Mouse (Mus musculus) kidney, embryonic 15.5 days (tissue): ENCODE measurements around the gene Slc48a1. TPM values are rescaled to one million over a fixed set of nuclear protein-coding genes. Genes with fewer than 3 reads are reported as not detected.
A peak's percentile ranks its signal among the peaks of the same experiment; 100 is the strongest.

Source experiments
- ATAC-seq: fragments of 200-750 bp; cut with Nextera tagmentation; replicated peaks from 2 replicates; pipeline ENCODE4 v1.8.0; 2017; ENCODE audit warnings: moderate TSS enrichment; ENCODE audit not compliant: low FRiP score
- H3K27ac ChIP-seq: fragments of 300-500 bp; sonication (generic); 2 replicates; pipeline ENCODE4 v1.5.1; 2015; ENCODE audit warnings: mild to moderate bottlenecking, inconsistent platforms
- H3K27me3 ChIP-seq: fragments of 300-500 bp; sonication (generic); 2 replicates; pipeline ENCODE4 v1.6.1; 2015; ENCODE audit warnings: inconsistent platforms
- H3K36me3 ChIP-seq: fragments of 300-500 bp; sonication (generic); 2 replicates; pipeline ENCODE4 v1.6.1; 2015; ENCODE audit warnings: inconsistent platforms
- H3K4me1 ChIP-seq: fragments of 300-500 bp; sonication (generic); 2 replicates; pipeline ENCODE4 v1.6.1; 2015; ENCODE audit warnings: inconsistent platforms
- H3K4me2 ChIP-seq: fragments of 300-500 bp; sonication (generic); 2 replicates; pipeline ENCODE4 v1.6.1; 2015; ENCODE audit warnings: moderate library complexity, mild to moderate bottlenecking, inconsistent platforms
- H3K4me3 ChIP-seq: fragments of 300-500 bp; sonication (generic); replicated peaks from 2 replicates; pipeline ENCODE4 v1.5.1; 2015; ENCODE audit warnings: mild to moderate bottlenecking, inconsistent platforms
- H3K9ac ChIP-seq: fragments of 300-500 bp; sonication (generic); 2 replicates; pipeline ENCODE4 v1.6.1; 2015; ENCODE audit warnings: mild to moderate bottlenecking, inconsistent platforms
- H3K9me3 ChIP-seq: fragments of 300-500 bp; sonication (generic); replicated peaks from 2 replicates; pipeline ENCODE4 v1.6.1; 2016; ENCODE audit warnings: inconsistent platforms
- WGBS: fragments of 180-500 bp; shearing (Covaris S2); methylation state at CpG from one replicate; pipeline ENCODE4 v1.1.7; 2015; ENCODE audit warnings: mixed read lengths; 5-methylcytosine and 5-hydroxymethylcytosine counted together
- polyA plus RNA-seq: library from polyadenylated mRNA; unstranded; fragments of >200 nt; fragmentation: Nextera tagmentation; extraction: Ambion mirVana; gene quantifications from 2 replicates; pipeline ENCODE4 v1.2.1, GENCODE M21; 2015

Gene Slc48a1
- polyA plus RNA-seq, 1 experiment from 2014 or later, result 58.8 TPM

GRCm38 (mm10) chr15:97824042-97824441, 45.7 kb downstream of the Slc48a1 start:
- no peak for ATAC-seq
- H3K27ac ChIP-seq, result peak overlapping the region; percentile 88
- H3K36me3 ChIP-seq, result peaks cover 12% of the 10 kb centered on the region
- H3K9me3 ChIP-seq, result no peaks in the 10 kb centered on the region
- H3K4me3 ChIP-seq, result no peak overlapping the region
- peaks cover 91% of the 10 kb centered on the region for H3K4me1 ChIP-seq
- no peaks in the 10 kb centered on the region for H3K27me3 ChIP-seq
- 81% methylated on average over 6 of the region's 6 CpGs for WGBS
- H3K9ac ChIP-seq, result no peak overlapping the region
- H3K4me2 ChIP-seq, result no peak overlapping the region

DNA sequence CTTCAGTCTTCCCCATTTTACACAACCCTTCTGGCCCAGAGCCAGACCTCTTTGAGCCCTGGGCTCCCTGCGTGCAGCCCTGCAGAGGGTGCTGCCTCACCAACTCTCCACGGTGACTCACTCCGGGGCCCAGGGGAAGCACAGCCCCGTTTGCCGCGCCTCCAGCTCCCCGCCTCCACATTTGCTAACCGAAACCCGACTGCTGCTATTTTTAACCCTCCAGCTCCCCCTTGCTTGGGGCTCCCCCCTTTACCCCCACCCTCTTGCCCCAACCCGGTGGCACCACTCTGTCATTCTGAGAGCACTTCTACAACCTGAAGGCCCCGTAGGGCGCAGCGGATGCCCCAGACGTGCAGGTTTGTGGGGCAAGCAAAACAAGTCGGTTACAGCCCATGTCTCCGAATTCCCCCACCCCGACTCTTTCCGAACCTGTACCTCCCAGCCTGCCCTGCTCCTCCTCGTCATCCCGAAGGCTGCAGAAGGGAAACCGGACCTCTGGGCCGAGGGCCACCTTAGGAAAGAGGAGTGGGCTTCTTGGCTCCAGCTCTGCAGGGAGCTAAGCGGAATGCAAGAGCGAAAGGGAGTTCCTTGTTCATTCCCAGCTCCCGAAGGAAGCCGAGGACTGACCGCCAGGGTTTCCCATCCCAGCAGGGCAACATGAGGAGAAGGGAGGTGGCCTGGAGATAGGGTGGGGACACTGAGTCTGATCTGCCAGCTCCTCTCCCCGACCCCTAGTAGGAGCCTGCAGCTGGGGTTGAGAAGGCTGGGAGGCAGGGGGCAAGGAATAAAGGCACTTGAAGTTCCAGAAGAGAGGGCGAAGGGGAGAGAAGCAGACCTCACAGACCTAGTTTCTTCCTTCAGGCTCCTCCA, 47.0 kb downstream of the Slc48a1 start:
- WGBS, result 8% methylated on average over 29 of the region's 29 CpGs
- ATAC-seq, result peak; percentile 66
- peaks cover 12% of the 10 kb centered on the region for H3K36me3 ChIP-seq
- no peaks in the 10 kb centered on the region for H3K9me3 ChIP-seq
- peak overlapping the region; percentile 50 for H3K9ac ChIP-seq
- H3K4me1 ChIP-seq, result peaks cover 96% of the 10 kb centered on the region
- peak overlapping the region; percentile 66 for H3K4me2 ChIP-seq
- peak overlapping the region; percentile 88 for H3K27ac ChIP-seq
- H3K4me3 ChIP-seq, result peak overlapping the region; percentile 40
- H3K27me3 ChIP-seq, result no peaks in the 10 kb centered on the region

DNA sequence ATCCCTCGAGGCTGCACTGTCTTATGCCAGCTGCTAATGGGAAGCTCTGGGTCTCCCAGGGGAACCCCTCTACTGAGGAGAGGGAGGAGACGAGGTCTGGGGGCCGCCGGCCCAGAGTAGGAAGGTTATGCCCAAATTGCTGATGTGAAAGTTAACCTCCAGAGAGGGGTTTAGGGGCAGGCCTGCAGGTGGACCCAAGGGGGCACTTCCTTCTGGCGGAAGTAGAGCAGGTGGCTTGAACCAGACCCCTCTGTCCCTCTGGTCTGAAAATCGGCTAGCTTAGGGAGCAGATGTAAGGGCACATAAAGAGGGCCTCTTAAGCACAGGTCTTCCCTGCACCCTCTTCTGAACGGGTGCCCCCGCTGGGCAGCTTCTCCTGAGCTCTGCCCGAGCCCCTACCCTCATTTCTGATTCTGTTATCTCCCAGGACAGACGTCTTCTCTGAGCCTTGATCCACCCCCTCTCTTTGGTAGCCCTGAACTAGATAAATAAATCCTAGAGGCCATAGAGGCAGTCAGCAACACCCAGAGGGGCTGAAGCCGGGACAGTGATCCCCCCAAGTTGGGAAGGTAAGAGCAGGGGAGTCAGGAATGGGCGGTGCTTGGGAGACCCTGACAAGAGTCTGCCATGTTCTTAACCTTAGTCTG, 47.7 kb downstream of the Slc48a1 start:
- no peaks in the 10 kb centered on the region for H3K27me3 ChIP-seq
- H3K4me3 ChIP-seq, result peak overlapping the region; percentile 40
- ATAC-seq, result no peak
- 51% methylated on average over 12 of the region's 12 CpGs for WGBS
- H3K4me2 ChIP-seq, result peak overlapping the region; percentile 66
- H3K27ac ChIP-seq, result peak overlapping the region; percentile 88
- peaks cover 94% of the 10 kb centered on the region for H3K4me1 ChIP-seq
- H3K9me3 ChIP-seq, result no peaks in the 10 kb centered on the region
- H3K9ac ChIP-seq, result peak overlapping the region; percentile 50; the same call in 1 of the 2 replicates
- H3K36me3 ChIP-seq, result peaks cover 7% of the 10 kb centered on the region

DNA sequence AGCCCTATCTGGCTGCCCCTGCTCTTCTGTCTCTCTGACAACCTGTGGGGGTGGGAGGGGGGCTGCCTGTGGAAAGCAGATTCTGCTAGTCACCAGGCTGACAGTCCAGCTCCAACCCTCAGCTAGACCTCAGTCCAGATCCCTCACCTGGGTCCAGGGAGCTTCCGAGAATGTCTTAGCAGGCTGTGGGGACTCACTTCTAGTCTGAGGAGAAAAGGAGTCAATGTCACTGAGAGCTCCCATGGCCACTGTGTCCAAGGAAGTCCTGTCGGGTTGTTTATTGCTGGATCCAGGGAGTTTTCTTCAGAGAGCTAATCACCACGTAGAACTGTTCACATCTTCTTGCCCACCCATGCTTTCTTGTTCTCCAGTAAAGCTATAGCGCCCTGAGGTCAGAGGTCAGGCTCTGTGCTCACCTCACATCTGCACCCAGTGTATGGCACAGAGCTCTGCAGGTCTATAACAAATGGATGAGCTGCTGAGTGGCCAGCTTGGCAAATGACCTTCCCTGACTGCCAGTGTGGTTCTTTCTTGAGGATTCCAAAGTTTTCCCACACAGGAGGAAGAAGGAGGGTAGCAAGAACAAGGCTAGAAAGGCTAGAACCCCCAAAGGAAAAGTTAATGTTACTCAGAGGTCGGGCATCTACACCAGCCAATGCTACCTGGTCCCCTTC, 48.4 kb downstream of the Slc48a1 start:
- H3K36me3 ChIP-seq, result peaks cover 7% of the 10 kb centered on the region

DNA sequence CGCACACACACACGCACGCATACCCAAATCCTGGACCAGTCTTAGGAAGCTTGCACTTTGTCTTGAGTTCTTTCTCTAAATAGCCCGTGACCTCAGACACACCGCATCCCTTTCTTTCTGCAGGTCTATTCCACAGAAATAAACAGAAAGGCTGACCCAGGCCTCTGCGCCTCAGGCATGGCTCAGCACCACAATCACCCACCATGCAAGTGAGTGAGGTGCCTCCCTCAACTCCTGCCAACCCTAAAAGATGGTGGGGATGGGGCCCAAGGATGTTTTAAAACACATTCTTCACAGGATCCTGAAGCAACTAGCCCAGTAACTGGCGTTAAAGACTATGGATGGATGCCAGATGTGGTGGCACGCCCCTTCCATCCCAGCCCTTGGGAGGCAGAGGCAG, 49.1 kb downstream of the Slc48a1 start:
- no peaks in the 10 kb centered on the region for H3K9me3 ChIP-seq
- peaks cover 90% of the 10 kb centered on the region for H3K4me1 ChIP-seq
- H3K36me3 ChIP-seq, result peaks cover 7% of the 10 kb centered on the region
- H3K27me3 ChIP-seq, result no peaks in the 10 kb centered on the region
- 90% methylated on average over 8 of the region's 8 CpGs for WGBS
- H3K27ac ChIP-seq, result no peak overlapping the region
- no peak overlapping the region for H3K4me3 ChIP-seq
- no peak overlapping the region for H3K9ac ChIP-seq
- no peak overlapping the region for H3K4me2 ChIP-seq
- ATAC-seq, result no peak

More for the DNA sequence above, 48.4 kb downstream of the Slc48a1 start:
- peaks cover 90% of the 10 kb centered on the region for H3K4me1 ChIP-seq
- ATAC-seq, result no peak
- H3K9ac ChIP-seq, result no peak overlapping the region
- H3K9me3 ChIP-seq, result no peaks in the 10 kb centered on the region
- WGBS, result 65% methylated on average over 5 of the region's 5 CpGs
- H3K4me3 ChIP-seq, result no peak overlapping the region
- 0 out of 2 replicates have a peak overlapping the region, but pooled peaks have one; percentile 88 for H3K27ac ChIP-seq
- no peak overlapping the region for H3K4me2 ChIP-seq
- H3K27me3 ChIP-seq, result no peaks in the 10 kb centered on the region

GRCm38 (mm10) chr15:97828221-97828842, 50.0 kb downstream of the Slc48a1 start:
- WGBS, result 58% methylated on average over 6 of the region's 6 CpGs
- H3K4me3 ChIP-seq, result peak overlapping the region; percentile 88

DNA sequence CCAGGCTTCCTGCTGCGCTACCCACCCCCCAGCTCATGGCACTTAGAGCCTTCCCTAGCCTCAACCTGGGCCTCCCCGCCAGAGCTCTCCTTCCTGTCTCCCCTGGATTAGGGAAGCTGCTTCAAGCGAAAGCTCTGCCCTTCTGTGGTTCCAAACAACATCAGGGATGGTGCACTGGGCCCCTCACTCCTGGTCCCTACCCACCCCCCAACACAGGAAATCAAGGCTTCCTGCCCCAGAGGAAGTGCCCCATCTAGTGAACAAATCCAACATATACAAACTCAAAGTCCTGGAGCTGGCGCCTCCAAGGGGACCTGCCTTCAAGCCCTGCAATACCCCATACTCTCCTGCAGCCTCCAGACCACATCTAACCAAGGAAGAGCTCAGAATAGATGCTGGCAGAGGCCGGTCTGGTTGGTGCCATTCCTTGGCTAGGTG, 50.6 kb downstream of the Slc48a1 start:
- H3K27me3 ChIP-seq, result no peaks in the 10 kb centered on the region
- peaks cover 4% of the 10 kb centered on the region for H3K36me3 ChIP-seq
- peak overlapping the region; percentile 88 for H3K4me3 ChIP-seq
- H3K27ac ChIP-seq, result peak overlapping the region; percentile 97
- H3K4me2 ChIP-seq, result peak overlapping the region; percentile 87
- ATAC-seq, result no peak
- no peak overlapping the region for H3K9ac ChIP-seq
- peaks cover 89% of the 10 kb centered on the region for H3K4me1 ChIP-seq
- 60% methylated on average over 5 of the region's 5 CpGs for WGBS
- no peaks in the 10 kb centered on the region for H3K9me3 ChIP-seq

More at GRCm38 (mm10) chr15:97828221-97828842, 50.0 kb downstream of the Slc48a1 start:
- peak overlapping the region; percentile 97 for H3K27ac ChIP-seq
- H3K36me3 ChIP-seq, result peaks cover 7% of the 10 kb centered on the region
- ATAC-seq, result no peak
- H3K9ac ChIP-seq, result 0 out of 2 replicates have a peak overlapping the region, but pooled peaks have one; percentile 21
- H3K9me3 ChIP-seq, result no peaks in the 10 kb centered on the region
- H3K4me2 ChIP-seq, result peak overlapping the region; percentile 87
- peaks cover 90% of the 10 kb centered on the region for H3K4me1 ChIP-seq
- H3K27me3 ChIP-seq, result no peaks in the 10 kb centered on the region

DNA sequence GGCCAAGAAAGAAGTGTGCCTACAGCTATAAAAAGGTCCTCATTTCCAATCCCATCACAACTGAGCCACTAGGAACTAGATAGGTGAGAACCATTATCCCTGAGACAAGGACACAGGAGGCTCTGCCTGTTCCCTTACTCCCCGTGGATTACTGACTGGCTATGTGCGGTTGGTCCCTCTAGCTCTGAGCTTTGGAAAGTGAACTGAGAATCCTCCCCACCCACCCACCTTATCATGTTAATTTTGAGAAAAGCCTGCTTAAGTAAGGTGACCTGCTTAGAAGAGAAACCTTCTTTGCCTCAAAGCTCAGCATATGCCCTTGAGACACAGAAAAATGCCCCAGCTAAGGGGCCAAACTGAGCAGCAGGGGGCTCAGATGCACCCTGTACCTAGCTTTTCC, 51.1 kb downstream of the Slc48a1 start:
- Histone ChIP-seq H3K9me3 (no peaks in the 10 kb centered on the region), H3K4me2 (peak overlapping the region; percentile 87), H3K4me1 (peaks cover 84% of the 10 kb centered on the region), H3K36me3 (no peaks in the 10 kb centered on the region), H3K9ac (no peak overlapping the region; the same call in 1 of the 2 replicates), H3K27ac (peak overlapping the region; percentile 97), H3K27me3 (no peaks in the 10 kb centered on the region), H3K4me3 (peak overlapping the region; percentile 88)
- 31% methylated on average over 2 of the region's 2 CpGs for WGBS
- no peak for ATAC-seq

DNA sequence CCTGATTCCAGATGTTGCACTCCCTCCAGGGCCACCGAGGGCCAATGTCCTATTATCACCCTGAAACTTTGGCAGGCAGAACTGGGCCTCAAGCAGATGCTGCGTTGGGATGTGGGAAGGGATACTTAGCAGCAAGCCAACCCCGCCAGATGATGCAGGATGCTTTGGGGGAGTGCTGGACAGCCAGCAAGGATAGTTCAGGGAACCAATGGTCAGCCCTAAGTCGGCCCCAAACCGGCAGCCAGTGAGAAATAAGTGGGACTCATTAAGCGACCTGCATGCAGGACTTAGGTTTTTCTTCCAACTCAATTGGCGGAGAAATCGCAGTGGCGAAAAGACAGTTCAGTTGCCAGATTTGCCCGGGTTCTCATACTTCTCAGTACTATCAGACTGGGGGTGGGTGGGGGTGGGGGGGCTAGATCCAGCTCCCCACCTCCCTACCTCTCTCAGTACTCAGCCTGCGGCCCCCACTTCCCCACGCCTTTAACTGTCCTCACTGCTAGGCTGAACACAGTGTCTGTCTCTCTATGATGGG, 52.0 kb downstream of the Slc48a1 start:
- peak overlapping the region; percentile 87 for H3K4me2 ChIP-seq
- H3K36me3 ChIP-seq, result no peaks in the 10 kb centered on the region
- no peaks in the 10 kb centered on the region for H3K9me3 ChIP-seq
- H3K9ac ChIP-seq, result peak overlapping the region; percentile 97
- 11% methylated on average over 12 of the region's 12 CpGs for WGBS
- H3K27me3 ChIP-seq, result no peaks in the 10 kb centered on the region
- peaks cover 75% of the 10 kb centered on the region for H3K4me1 ChIP-seq
- peak overlapping the region; percentile 97 for H3K27ac ChIP-seq
- ATAC-seq, result no peak
- peak overlapping the region; percentile 88 for H3K4me3 ChIP-seq

DNA sequence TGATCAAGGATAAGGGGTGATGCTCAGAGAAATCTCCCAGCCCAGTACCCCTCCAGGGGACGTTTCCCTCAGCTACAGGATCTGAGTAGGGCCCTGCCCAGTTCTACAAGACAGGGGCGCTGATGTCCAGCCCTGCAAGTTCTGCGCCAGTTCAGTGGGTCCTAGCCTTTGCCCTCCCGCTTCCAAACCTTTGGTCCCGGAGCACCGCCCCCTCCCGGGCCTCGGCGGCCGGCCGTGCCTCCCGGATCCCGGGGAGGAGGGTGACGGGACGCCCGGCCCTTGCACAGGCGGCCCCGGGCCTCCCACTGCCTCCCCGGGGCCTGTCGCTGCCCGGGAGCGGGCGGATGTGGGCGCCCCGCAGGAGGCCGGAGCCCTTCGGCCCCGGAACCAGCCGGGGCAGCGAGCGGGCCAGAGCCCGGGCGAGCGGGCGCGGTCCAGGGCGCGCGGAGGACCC, 52.5 kb downstream of the Slc48a1 start:
- under 1% methylated on average over 29 of the region's 39 CpGs for WGBS
- Histone ChIP-seq H3K4me2 (peak overlapping the region; percentile 87), H3K27ac (peak overlapping the region; percentile 97), H3K4me1 (peaks cover 70% of the 10 kb centered on the region), H3K36me3 (no peaks in the 10 kb centered on the region), H3K9ac (peak overlapping the region; percentile 97), H3K27me3 (no peaks in the 10 kb centered on the region), H3K4me3 (peak overlapping the region; percentile 88), H3K9me3 (no peaks in the 10 kb centered on the region)
- peak; percentile 30 for ATAC-seq
